Mouse (Mus musculus): Measurements from ENCODE around the gene Ooep. TPM values are rescaled to one million over a fixed set of nuclear protein-coding genes. Genes with fewer than 3 reads are reported as not detected.

The Ooep gene
- polyA plus RNA-seq, 1 experiment, result not detected

Other genes starting within 250 kb of the Ooep start
- not detected in 2 replicates for gene Gsta4, start 196.0 kb downstream of the Ooep start, polyA plus RNA-seq (2012; ENCODE audit: insufficient read depth, insufficient read length, missing spikeins)
- not detected in 2 replicates for gene Gsta1, start 148.1 kb downstream of the Ooep start, polyA plus RNA-seq (2012; ENCODE audit: insufficient read depth, insufficient read length, missing spikeins)
- not detected in 2 replicates for gene Gm3776, start 121.6 kb downstream of the Ooep start, polyA plus RNA-seq (2012; ENCODE audit: insufficient read depth, insufficient read length, missing spikeins)
- not detected in 2 replicates for gene Gm10639, start 88.8 kb downstream of the Ooep start, polyA plus RNA-seq (2012; ENCODE audit: insufficient read depth, insufficient read length, missing spikeins)
- gene Omt2a, start 63.9 kb downstream of the Ooep start, polyA plus RNA-seq (2012; ENCODE audit: insufficient read depth, insufficient read length, missing spikeins), result not detected in 2 replicates
- gene Omt2b, start 51.1 kb downstream of the Ooep start, polyA plus RNA-seq (2012; ENCODE audit: insufficient read depth, insufficient read length, missing spikeins), result not detected in 2 replicates
- not detected in 2 replicates for gene Gsta2, start 22.9 kb downstream of the Ooep start, polyA plus RNA-seq (2012; ENCODE audit: insufficient read depth, insufficient read length, missing spikeins)
- not detected in 2 replicates for gene Dppa5a, start 10.5 kb downstream of the Ooep start, polyA plus RNA-seq (2012; ENCODE audit: insufficient read depth, insufficient read length, missing spikeins)
- 0.25 TPM in 1 of 2 replicates, not detected in the other for gene Ddx43, start 17.1 kb upstream of the Ooep start, polyA plus RNA-seq (2012; ENCODE audit: insufficient read depth, insufficient read length, missing spikeins)
- gene Cgas, start 64.5 kb upstream of the Ooep start, polyA plus RNA-seq (2012; ENCODE audit: insufficient read depth, insufficient read length, missing spikeins), result 8.0 and 9.9 TPM in 2 replicates
- gene Mto1, start 69.5 kb upstream of the Ooep start, polyA plus RNA-seq (2012; ENCODE audit: insufficient read depth, insufficient read length, missing spikeins), result 15.3 and 20.6 TPM in 2 replicates
- gene Gm17324, start 70.1 kb upstream of the Ooep start, polyA plus RNA-seq (2012; ENCODE audit: insufficient read depth, insufficient read length, missing spikeins), result not detected in 2 replicates
- 5,836 and 6,850 TPM in 2 replicates for gene Eef1a1, start 110.4 kb upstream of the Ooep start, polyA plus RNA-seq (2012; ENCODE audit: insufficient read depth, insufficient read length, missing spikeins)
- gene Slc17a5, start 209.3 kb upstream of the Ooep start, polyA plus RNA-seq (2012; ENCODE audit: insufficient read depth, insufficient read length, missing spikeins), result 44.2 and 46.5 TPM in 2 replicates
- gene Cd109, start 236.8 kb upstream of the Ooep start, polyA plus RNA-seq (2012; ENCODE audit: insufficient read depth, insufficient read length, missing spikeins), result 2.8 and 4.1 TPM in 2 replicates